Mouse (Mus musculus) embryonic facial prominence, embryonic 13.5 days (tissue): ENCODE results near the gene Rcn1. TPM values are rescaled to one million over a fixed set of nuclear protein-coding genes. Genes with fewer than 3 reads are reported as not detected.

Experiments used
- ATAC-seq: fragments of 200-750 bp; cut with Nextera tagmentation; 2 replicates; pipeline ENCODE4 v1.8.0; 2017; ENCODE audit warnings: low read depth; ENCODE audit not compliant: insufficient number of reproducible peaks, insufficient read depth, low FRiP score, low TSS enrichment
- H3K27ac ChIP-seq: fragments of 300-500 bp; sonication (generic); 2 replicates; pipeline ENCODE4 v1.5.1; 2015; ENCODE audit warnings: moderate library complexity, mild to moderate bottlenecking, inconsistent platforms
- H3K27me3 ChIP-seq: fragments of 300-500 bp; sonication (generic); 2 replicates; pipeline ENCODE4 v1.6.1; 2015; ENCODE audit warnings: mild to moderate bottlenecking, inconsistent platforms
- H3K36me3 ChIP-seq: fragments of 300-500 bp; sonication (generic); 2 replicates; pipeline ENCODE4 v1.6.1; 2015; ENCODE audit warnings: mild to moderate bottlenecking, inconsistent platforms
- H3K4me1 ChIP-seq: fragments of 300-500 bp; sonication (generic); 2 replicates; pipeline ENCODE4 v1.6.1; 2015; ENCODE audit warnings: inconsistent platforms
- H3K4me2 ChIP-seq: fragments of 300-500 bp; sonication (generic); 2 replicates; pipeline ENCODE4 v1.6.1; 2015; ENCODE audit warnings: moderate library complexity, mild to moderate bottlenecking, inconsistent platforms
- H3K4me3 ChIP-seq: fragments of 300-500 bp; sonication (generic); 2 replicates; pipeline ENCODE4 v1.5.1; 2015; ENCODE audit warnings: mild to moderate bottlenecking, inconsistent platforms
- H3K9ac ChIP-seq: fragments of 300-500 bp; sonication (generic); 2 replicates; pipeline ENCODE4 v1.6.1; 2015; ENCODE audit warnings: mild to moderate bottlenecking, inconsistent platforms
- H3K9me3 ChIP-seq: fragments of 300-500 bp; sonication (generic); 2 replicates; pipeline ENCODE4 v1.6.1; 2016; ENCODE audit warnings: inconsistent platforms
- WGBS: fragments of 180-500 bp; shearing (Covaris S2); methylation state at CpG from one replicate; pipeline ENCODE4 v1.1.7; 2015; ENCODE audit warnings: mixed read lengths; 5-methylcytosine and 5-hydroxymethylcytosine counted together
- polyA plus RNA-seq: library from polyadenylated mRNA; unstranded; fragments of >200 nt; fragmentation: Nextera tagmentation; extraction: Ambion mirVana; gene quantifications from 2 replicates; pipeline ENCODE4 v1.2.1, GENCODE M21; 2015

Gene Rcn1
- 223 and 238 TPM in 2 replicates for polyA plus RNA-seq

- Histone ChIP-seq H3K36me3 (peaks cover 15% of the 10 kb centered on the region), H3K27me3 (no peaks in the 10 kb centered on the region), H3K9me3 (no peaks in the 10 kb centered on the region), H3K27ac (peak within 1 kb of the TSS; percentile 98), H3K4me3 (peak within 1 kb of the TSS; percentile 82), H3K4me1 (peaks cover 34% of the 10 kb centered on the region), H3K9ac (peak within 1 kb of the TSS; percentile 98), H3K4me2 (peak within 1 kb of the TSS; percentile 82)
- ATAC-seq = peak; percentile 97
- WGBS = under 1% methylated on average over 57 of the region's 57 CpGs
These were observed at the start of gene Rcn1 for GRCm38 (mm10) chr2:105399085-105399891. TSS of gene Rcn1 (minus strand) at chr2:105399319.

- no peaks in the 10 kb centered on the region for H3K4me1 ChIP-seq
- no peak overlapping the region for H3K4me3 ChIP-seq
- no peaks in the 10 kb centered on the region for H3K9me3 ChIP-seq
- H3K36me3 ChIP-seq = no peaks in the 10 kb centered on the region
- 34% methylated on average over 3 of the region's 3 CpGs for WGBS
- H3K27ac ChIP-seq = no peak overlapping the region
- ATAC-seq = no peak
- no peak overlapping the region for H3K9ac ChIP-seq
- H3K4me2 ChIP-seq = no peak overlapping the region
- no peaks in the 10 kb centered on the region for H3K27me3 ChIP-seq
These were observed 45.0 kb upstream of the Rcn1 start for GRCm38 (mm10) chr2:105444072-105444471.

GRCm38 (mm10) chr2:105439022-105439421, 39.9 kb upstream of the Rcn1 start:
- Histone ChIP-seq H3K9me3 (no peaks in the 10 kb centered on the region), H3K4me2 (no peak overlapping the region), H3K36me3 (no peaks in the 10 kb centered on the region), H3K27me3 (no peaks in the 10 kb centered on the region), H3K27ac (no peak overlapping the region), H3K4me1 (no peaks in the 10 kb centered on the region), H3K4me3 (no peak overlapping the region), H3K9ac (no peak overlapping the region)
- WGBS = 62% methylated on average over 4 of the region's 4 CpGs
- no peak for ATAC-seq

- Histone ChIP-seq H3K4me2 (no peak overlapping the region), H3K36me3 (no peaks in the 10 kb centered on the region), H3K4me3 (no peak overlapping the region), H3K27me3 (no peaks in the 10 kb centered on the region), H3K9me3 (no peaks in the 10 kb centered on the region), H3K27ac (no peak overlapping the region), H3K4me1 (0 out of 2 replicates have a peak, but pooled peaks cover 4% of the 10 kb centered on the region), H3K9ac (no peak overlapping the region)
- ATAC-seq = no peak
- 95% methylated on average over 2 of the region's 2 CpGs for WGBS
These were observed 39.4 kb upstream of the Rcn1 start for GRCm38 (mm10) chr2:105438525-105438924.

- peak overlapping the region; percentile 19; the same call in 1 of the 2 replicates for H3K4me3 ChIP-seq
- H3K9ac ChIP-seq = no peak overlapping the region
- 9% methylated on average over 10 of the region's 10 CpGs for WGBS
- ATAC-seq = no peak
- no peaks in the 10 kb centered on the region for H3K36me3 ChIP-seq
- H3K27me3 ChIP-seq = peaks cover 5% of the 10 kb centered on the region; the same call in 1 of the 2 replicates
- H3K4me1 ChIP-seq = peaks cover 22% of the 10 kb centered on the region; the same call in 1 of the 2 replicates
- H3K4me2 ChIP-seq = peak overlapping the region; percentile 49
- H3K9me3 ChIP-seq = no peaks in the 10 kb centered on the region
- H3K27ac ChIP-seq = no peak overlapping the region
These were observed 33.8 kb upstream of the Rcn1 start for GRCm38 (mm10) chr2:105432927-105433326.

- peaks cover 15% of the 10 kb centered on the region for H3K27me3 ChIP-seq
- H3K4me3 ChIP-seq = no peak overlapping the region
- no peak overlapping the region for H3K4me2 ChIP-seq
- no peaks in the 10 kb centered on the region for H3K36me3 ChIP-seq
- H3K9ac ChIP-seq = no peak overlapping the region
- H3K4me1 ChIP-seq = peaks cover 22% of the 10 kb centered on the region; the same call in 1 of the 2 replicates
- no peaks in the 10 kb centered on the region for H3K9me3 ChIP-seq
- H3K27ac ChIP-seq = no peak overlapping the region
- WGBS = 71% methylated on average over 5 of the region's 5 CpGs
- ATAC-seq = no peak
These were observed 31.3 kb upstream of the Rcn1 start for GRCm38 (mm10) chr2:105430373-105430772.

- 54% methylated on average over 6 of the region's 6 CpGs for WGBS
- no peaks in the 10 kb centered on the region for H3K9me3 ChIP-seq
- no peak overlapping the region for H3K9ac ChIP-seq
- H3K4me1 ChIP-seq = peaks cover 22% of the 10 kb centered on the region; the same call in 1 of the 2 replicates
- H3K27ac ChIP-seq = no peak overlapping the region
- no peak for ATAC-seq
- no peaks in the 10 kb centered on the region for H3K36me3 ChIP-seq
- H3K27me3 ChIP-seq = peaks cover 15% of the 10 kb centered on the region
- H3K4me2 ChIP-seq = no peak overlapping the region
- no peak overlapping the region for H3K4me3 ChIP-seq
These were observed 30.8 kb upstream of the Rcn1 start for GRCm38 (mm10) chr2:105429899-105430298.

GRCm38 (mm10) chr2:105428467-105428866, 29.3 kb upstream of the Rcn1 start:
- ATAC-seq = no peak
- Histone ChIP-seq H3K4me2 (no peak overlapping the region), H3K4me3 (no peak overlapping the region), H3K27me3 (peaks cover 15% of the 10 kb centered on the region), H3K27ac (no peak overlapping the region), H3K4me1 (peaks cover 17% of the 10 kb centered on the region; the same call in 1 of the 2 replicates), H3K36me3 (no peaks in the 10 kb centered on the region), H3K9ac (no peak overlapping the region), H3K9me3 (no peaks in the 10 kb centered on the region)
- 10% methylated on average over 6 of the region's 6 CpGs for WGBS

- Histone ChIP-seq H3K4me1 (peaks cover 13% of the 10 kb centered on the region; the same call in 1 of the 2 replicates), H3K9me3 (no peaks in the 10 kb centered on the region), H3K4me2 (no peak overlapping the region), H3K27me3 (peaks cover 15% of the 10 kb centered on the region), H3K4me3 (no peak overlapping the region), H3K27ac (no peak overlapping the region), H3K36me3 (no peaks in the 10 kb centered on the region), H3K9ac (no peak overlapping the region)
- 5% methylated on average over 12 of the region's 12 CpGs for WGBS
- ATAC-seq = no peak
These were observed 28.9 kb upstream of the Rcn1 start for GRCm38 (mm10) chr2:105428029-105428428.

GRCm38 (mm10) chr2:105427447-105427846, 28.3 kb upstream of the Rcn1 start:
- Histone ChIP-seq H3K36me3 (no peaks in the 10 kb centered on the region), H3K9ac (no peak overlapping the region), H3K27ac (no peak overlapping the region), H3K27me3 (peaks cover 15% of the 10 kb centered on the region), H3K4me2 (no peak overlapping the region), H3K4me3 (no peak overlapping the region), H3K9me3 (no peaks in the 10 kb centered on the region), H3K4me1 (peaks cover 9% of the 10 kb centered on the region; the same call in 1 of the 2 replicates)
- ATAC-seq = no peak
- WGBS = 47% methylated on average over 8 of the region's 8 CpGs

- H3K4me1 ChIP-seq = peaks cover 26% of the 10 kb centered on the region
- 88% methylated on average over 12 of the region's 12 CpGs for WGBS
- ATAC-seq = no peak
- no peak overlapping the region for H3K4me3 ChIP-seq
- H3K27me3 ChIP-seq = no peaks in the 10 kb centered on the region
- H3K4me2 ChIP-seq = no peak overlapping the region
- H3K9ac ChIP-seq = no peak overlapping the region
- no peaks in the 10 kb centered on the region for H3K9me3 ChIP-seq
- no peak overlapping the region for H3K27ac ChIP-seq
- H3K36me3 ChIP-seq = no peaks in the 10 kb centered on the region
These were observed 19.6 kb upstream of the Rcn1 start for GRCm38 (mm10) chr2:105418629-105419227.

- Histone ChIP-seq H3K4me1 (peaks cover 26% of the 10 kb centered on the region), H3K4me2 (no peak overlapping the region), H3K27ac (no peak overlapping the region), H3K9ac (no peak overlapping the region), H3K36me3 (no peaks in the 10 kb centered on the region), H3K27me3 (no peaks in the 10 kb centered on the region), H3K9me3 (no peaks in the 10 kb centered on the region), H3K4me3 (no peak overlapping the region)
- no peak for ATAC-seq
- WGBS = 72% methylated on average over 5 of the region's 5 CpGs
These were observed 18.5 kb upstream of the Rcn1 start for GRCm38 (mm10) chr2:105417663-105418062.
